Mouse (Mus musculus): Measurements from ENCODE around the gene Arhgap10.

The Arhgap10 gene

DNA sequence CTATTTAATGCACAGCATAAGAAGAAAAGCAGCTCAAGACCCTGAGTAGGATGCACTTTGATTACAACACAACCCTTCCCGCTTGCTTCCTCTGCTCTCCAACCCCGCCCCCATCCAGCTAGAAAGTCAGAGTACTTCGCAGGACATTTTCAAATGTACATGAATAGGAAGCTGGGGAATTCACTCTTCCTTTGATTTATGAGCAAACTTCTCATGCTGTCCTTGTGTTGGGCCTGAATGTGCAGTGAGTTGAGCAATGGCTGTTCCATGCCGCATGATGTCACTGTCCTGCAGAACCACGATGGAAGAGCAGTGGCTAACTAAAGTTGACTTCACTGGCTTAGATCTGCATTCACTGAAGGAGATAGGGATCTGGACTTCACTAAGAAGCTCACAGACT is 242.2 kb downstream of the Arhgap10 start:
- DNase-seq, result no peak

DNA sequence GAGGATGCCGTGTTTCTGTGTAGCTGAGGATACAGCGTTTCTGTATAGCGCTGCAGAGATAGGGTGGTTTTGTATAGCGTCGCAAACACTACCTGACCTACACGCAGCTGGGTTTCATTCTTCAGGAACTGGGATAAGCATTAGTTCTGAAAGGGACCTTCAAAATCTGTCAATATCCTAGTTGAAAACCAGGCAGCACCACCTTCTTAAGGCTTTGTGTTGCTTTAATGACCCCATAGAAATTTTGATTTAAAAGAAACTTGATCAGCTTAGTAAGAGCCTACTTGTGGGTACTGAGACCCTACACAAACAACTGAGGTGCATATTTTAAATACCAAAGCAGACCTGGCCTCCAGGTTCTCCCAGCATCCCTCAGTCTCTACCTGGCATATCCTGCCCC is 245.6 kb downstream of the Arhgap10 start:
- DNase-seq, result no peak

GRCm38 (mm10) chr8:77267941-77268405 is 249.8 kb downstream of the Arhgap10 start:
- DNase-seq, result peak; percentile 46

DNA sequence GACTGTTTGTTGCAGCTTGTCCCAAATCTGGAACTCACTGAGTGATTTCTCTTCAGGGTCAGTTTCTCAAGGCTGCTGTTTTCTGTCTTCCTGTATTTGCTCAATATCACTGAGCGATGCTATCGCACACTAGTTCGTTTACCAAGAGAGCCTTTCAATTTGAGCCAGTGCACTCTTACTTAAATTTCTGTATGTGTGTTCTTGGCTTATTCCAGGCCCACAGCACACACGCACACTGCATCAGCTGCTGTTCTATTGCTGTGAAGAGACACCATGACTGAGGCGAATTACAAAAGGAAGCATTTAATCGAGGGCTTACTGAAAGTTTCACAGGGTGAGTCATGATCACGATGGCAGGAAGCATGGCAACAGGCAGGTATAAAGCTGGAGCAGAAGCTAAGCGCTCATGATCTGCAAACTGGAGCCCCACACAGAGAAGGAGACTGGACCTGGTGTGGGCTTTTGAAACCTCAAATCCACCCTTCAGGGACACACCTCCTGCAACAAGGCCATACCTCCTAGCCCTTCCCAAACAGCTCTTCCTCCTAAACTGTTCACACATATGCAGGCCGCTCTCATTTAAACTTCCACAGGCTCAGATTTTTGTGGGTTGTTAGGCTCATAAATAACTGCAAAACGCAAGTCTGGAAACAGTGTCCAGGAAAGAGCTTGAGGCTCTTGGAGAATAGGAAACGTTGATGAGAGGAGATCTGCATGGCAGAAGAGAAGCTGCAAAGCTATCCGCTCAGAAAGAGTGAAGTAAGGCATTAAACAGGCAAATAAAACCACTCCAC is 255.3 kb downstream of the Arhgap10 start:
- no peak for DNase-seq

- DNase-seq, result no peak
Measured at GRCm38 (mm10) chr8:77261215-77261614, 256.5 kb downstream of the Arhgap10 start.

GRCm38 (mm10) chr8:77257085-77257451 is 260.7 kb downstream of the Arhgap10 start:
- no peak for DNase-seq

DNA sequence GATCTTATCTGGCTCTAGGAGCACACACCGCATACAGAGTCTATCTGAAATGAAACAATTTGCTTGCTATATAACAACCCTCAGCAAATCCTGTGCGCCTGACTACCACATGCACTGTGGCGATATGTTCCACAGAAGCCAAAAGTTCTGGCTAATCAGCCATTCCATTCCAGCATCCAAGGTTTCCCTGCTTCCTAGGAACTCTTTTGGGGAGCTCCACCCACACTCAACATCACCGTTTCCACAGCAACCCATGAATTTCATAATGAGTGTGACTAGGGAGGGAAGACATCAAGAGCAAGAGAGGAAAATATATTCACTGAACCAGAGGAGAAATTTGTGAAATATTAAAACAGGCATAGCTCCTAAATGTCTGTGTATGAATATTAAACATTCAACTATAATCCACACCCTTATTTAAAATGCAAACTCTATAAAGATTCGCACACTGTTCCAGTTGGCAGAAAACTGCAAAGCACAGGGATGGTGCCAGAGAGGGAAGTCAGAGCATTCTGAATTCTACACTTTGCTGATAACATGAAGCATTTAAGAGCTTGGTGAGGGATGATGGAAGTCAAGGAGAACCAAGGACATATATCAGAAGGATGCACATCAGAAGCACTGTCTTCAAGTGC is 261.2 kb downstream of the Arhgap10 start:
- DNase-seq, result no peak

- DNase-seq, result peak; percentile 41
Measured at GRCm38 (mm10) chr8:77254466-77254865, 263.3 kb downstream of the Arhgap10 start.

DNA sequence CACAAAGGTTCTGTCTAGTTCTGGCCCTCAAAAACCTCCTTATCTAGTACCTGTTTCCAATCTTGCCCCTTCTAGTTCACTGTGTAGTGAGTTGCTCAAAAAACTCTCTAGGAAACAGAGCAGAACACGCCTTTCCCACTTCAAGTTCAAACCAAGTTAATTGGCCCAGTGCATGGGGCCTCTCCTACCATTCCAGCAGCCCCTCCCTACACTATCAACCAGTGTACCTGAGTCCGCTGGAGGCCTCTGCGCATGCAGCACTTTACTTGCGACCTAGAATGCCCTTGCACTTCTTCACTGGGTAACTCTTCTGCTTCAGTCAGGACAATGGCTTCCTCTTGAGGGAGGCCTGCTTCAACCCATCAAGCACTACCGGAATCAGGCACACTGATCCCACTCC is 266.6 kb downstream of the Arhgap10 start:
- no peak for DNase-seq

DNA sequence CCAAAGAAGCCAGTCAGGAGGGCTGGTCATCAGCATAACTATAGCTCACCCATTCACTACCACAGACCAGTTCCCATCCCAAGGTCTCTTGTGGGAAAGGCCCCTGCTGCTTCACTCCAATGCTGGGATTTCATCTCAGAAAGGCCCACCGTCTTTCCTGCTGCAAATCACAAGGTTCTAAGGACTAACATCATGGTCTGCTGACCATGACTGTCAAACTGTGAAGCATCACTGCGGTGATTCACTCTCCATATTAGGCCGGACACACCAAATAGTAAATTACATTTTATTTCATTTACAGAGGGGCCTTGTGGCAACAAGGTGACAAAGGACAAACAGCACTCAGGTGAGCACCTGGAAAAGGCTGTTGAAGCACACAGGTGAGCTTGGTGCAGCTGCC is 267.7 kb downstream of the Arhgap10 start:
- DNase-seq, result no peak

GRCm38 (mm10) chr8:77241381-77241780 is 276.4 kb downstream of the Arhgap10 start:
- no peak for DNase-seq

- DNase-seq, result no peak
Measured at GRCm38 (mm10) chr8:77239462-77239861, 278.3 kb downstream of the Arhgap10 start.

- no peak for DNase-seq
Measured at GRCm38 (mm10) chr8:77236701-77237100, 281.1 kb downstream of the Arhgap10 start.

DNA sequence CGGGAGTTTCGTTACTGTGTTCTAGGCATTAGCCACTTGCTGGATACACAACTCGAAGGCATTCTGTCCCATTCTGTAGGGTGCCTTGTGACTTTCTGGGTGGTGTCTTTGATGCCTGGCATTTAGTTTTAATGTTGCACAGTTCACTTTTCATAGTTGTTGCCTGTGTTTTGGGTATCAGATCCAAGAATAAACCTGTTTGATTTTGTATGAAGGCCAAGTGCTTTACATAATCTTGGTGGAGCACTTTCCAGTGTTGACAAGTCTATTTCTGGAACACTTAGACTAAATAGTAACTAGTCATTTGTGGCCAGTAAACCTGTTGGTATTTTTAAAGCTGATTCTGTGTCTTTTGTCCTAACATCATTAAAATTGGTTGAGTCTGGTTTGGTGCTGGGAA is 285.3 kb downstream of the Arhgap10 start:
- DNase-seq, result no peak

GRCm38 (mm10) chr8:77231834-77232233 is 285.9 kb downstream of the Arhgap10 start:
- no peak for DNase-seq

- DNase-seq, result no peak
Measured at GRCm38 (mm10) chr8:77231211-77231610, 286.5 kb downstream of the Arhgap10 start.

- no peak for DNase-seq
Measured at GRCm38 (mm10) chr8:77228688-77229087, 289.1 kb downstream of the Arhgap10 start.

- no peak for DNase-seq
Measured at GRCm38 (mm10) chr8:77227742-77228141, 290.0 kb downstream of the Arhgap10 start.

GRCm38 (mm10) chr8:77223123-77223522 is 294.6 kb downstream of the Arhgap10 start:
- no peak for DNase-seq

GRCm38 (mm10) chr8:77215191-77215590 is 302.6 kb downstream of the Arhgap10 start:
- DNase-seq, result no peak

- DNase-seq, result peak; percentile 58
Measured at GRCm38 (mm10) chr8:77214665-77215064, 303.1 kb downstream of the Arhgap10 start.

DNA sequence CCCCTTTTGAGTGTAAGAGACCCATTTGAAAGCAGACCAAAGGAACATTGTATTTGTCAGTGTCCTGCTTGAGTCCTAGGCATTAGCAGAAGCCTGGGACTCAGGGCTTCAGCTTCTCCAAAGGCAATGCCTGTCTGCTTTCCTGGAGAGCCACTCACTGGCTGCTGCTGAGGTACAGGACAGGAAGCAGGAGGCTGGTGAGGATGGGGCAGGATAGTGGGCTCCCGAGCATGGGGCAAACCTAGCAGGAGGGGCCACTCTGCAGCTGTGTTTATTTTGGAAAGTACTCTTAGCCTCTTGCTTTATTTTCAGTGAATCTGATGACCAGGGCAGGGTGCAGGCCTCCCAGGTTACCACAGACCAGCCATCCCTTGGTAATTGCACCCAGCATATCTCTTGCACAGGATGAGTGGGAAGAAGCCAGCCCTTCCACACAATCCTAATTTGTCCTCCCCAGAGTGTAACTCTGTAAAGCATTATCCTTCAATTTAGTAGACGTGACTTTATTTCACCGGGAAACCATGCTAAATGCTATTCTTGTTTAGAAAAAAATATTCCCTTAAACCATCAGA is 303.8 kb downstream of the Arhgap10 start:
- DNase-seq, result no peak

- no peak for DNase-seq
Measured at GRCm38 (mm10) chr8:77209297-77209696, 308.5 kb downstream of the Arhgap10 start.
